Mouse (Mus musculus) limb, embryonic 13.5 days (tissue): ENCODE data around the gene Rrnad1. TPM values are rescaled to one million over a fixed set of nuclear protein-coding genes. Genes with fewer than 3 reads are reported as not detected.
"Not testable (repeated sequence)": the region's sequence is repeated elsewhere in the genome, so short reads cannot be mapped to it uniquely, and the experiment has no call there.

Source experiments
- ATAC-seq: fragments of 200-750 bp; cut with Nextera tagmentation; 2 replicates; pipeline ENCODE4 v1.8.0; 2017; ENCODE audit warnings: low read depth, moderate number of reproducible peaks, moderate TSS enrichment; ENCODE audit not compliant: low FRiP score
- H3K27ac ChIP-seq: fragments of 300-500 bp; sonication (generic); 2 replicates; pipeline ENCODE4 v1.5.1; 2015; ENCODE audit warnings: inconsistent platforms, mild to moderate bottlenecking, moderate library complexity
- H3K27me3 ChIP-seq: fragments of 300-500 bp; sonication (generic); 2 replicates; pipeline ENCODE4 v1.6.1; 2015; ENCODE audit warnings: mild to moderate bottlenecking, inconsistent platforms
- H3K36me3 ChIP-seq: fragments of 300-500 bp; sonication (generic); 2 replicates; pipeline ENCODE4 v1.6.1; 2015; ENCODE audit warnings: inconsistent platforms, mild to moderate bottlenecking, moderate library complexity
- H3K4me1 ChIP-seq: fragments of 300-500 bp; sonication (generic); 2 replicates; pipeline ENCODE4 v1.6.1; 2015; ENCODE audit warnings: inconsistent platforms
- H3K4me2 ChIP-seq: fragments of 300-500 bp; sonication (generic); replicated peaks from 2 replicates; pipeline ENCODE4 v1.6.1; 2015; ENCODE audit warnings: inconsistent platforms, mild to moderate bottlenecking, moderate library complexity
- H3K4me3 ChIP-seq: fragments of 300-500 bp; sonication (generic); 2 replicates; pipeline ENCODE4 v1.5.1; 2015; ENCODE audit warnings: moderate library complexity, mild to moderate bottlenecking, inconsistent platforms
- H3K9ac ChIP-seq: fragments of 300-500 bp; sonication (generic); 2 replicates; pipeline ENCODE4 v1.6.1; 2015; ENCODE audit warnings: mild to moderate bottlenecking, inconsistent platforms
- H3K9me3 ChIP-seq: fragments of 300-500 bp; sonication (generic); 2 replicates; pipeline ENCODE4 v1.6.1; 2016; ENCODE audit warnings: inconsistent platforms
- WGBS: fragments of 180-500 bp; shearing (Covaris S2); methylation state at CpG from one replicate; pipeline ENCODE4 v1.1.7; 2015; 5-methylcytosine and 5-hydroxymethylcytosine counted together
- polyA plus RNA-seq: library from polyadenylated mRNA; unstranded; fragments of >200 nt; fragmentation: Nextera tagmentation; extraction: Ambion mirVana; gene quantifications from 2 replicates; pipeline ENCODE4 v1.2.1, GENCODE M21; 2015

The Rrnad1 gene
- polyA plus RNA-seq, 1 experiment from 2014 or later, result 23.6 TPM

- H3K4me1 ChIP-seq, result peaks cover 17% of the 10 kb centered on the region
- not testable (repeated sequence) for H3K4me2 ChIP-seq, H3K9me3 ChIP-seq, ATAC-seq, H3K27ac ChIP-seq, H3K36me3 ChIP-seq, H3K27me3 ChIP-seq, H3K9ac ChIP-seq, H3K4me3 ChIP-seq
- 80% methylated on average over 4 of the region's 4 CpGs for WGBS
These were observed 43.1 kb downstream of the Rrnad1 start for GRCm38 (mm10) chr3:87887400-87887799.

- H3K9ac ChIP-seq, result no peak overlapping the region
- H3K4me2 ChIP-seq, result peak overlapping the region; percentile 96
- H3K4me1 ChIP-seq, result peaks cover 18% of the 10 kb centered on the region
- peak overlapping the region; percentile 100 for H3K4me3 ChIP-seq
- H3K27me3 ChIP-seq, result no peaks in the 10 kb centered on the region
- H3K27ac ChIP-seq, result no peak overlapping the region
- peaks cover 5% of the 10 kb centered on the region; the same call in 1 of the 2 replicates for H3K36me3 ChIP-seq
- 83% methylated on average over 6 of the region's 6 CpGs for WGBS
- H3K9me3 ChIP-seq, result no peaks in the 10 kb centered on the region
- no peak for ATAC-seq
These were observed 44.1 kb downstream of the Rrnad1 start for GRCm38 (mm10) chr3:87886416-87886815.

GRCm38 (mm10) chr3:87886004-87886365 is 44.5 kb downstream of the Rrnad1 start:
- Histone ChIP-seq H3K9me3 (no peaks in the 10 kb centered on the region), H3K4me2 (peak overlapping the region; percentile 96), H3K9ac (no peak overlapping the region; the same call in 1 of the 2 replicates), H3K36me3 (peaks cover 8% of the 10 kb centered on the region), H3K27ac (no peak overlapping the region), H3K4me3 (peak overlapping the region; percentile 100), H3K4me1 (peaks cover 18% of the 10 kb centered on the region), H3K27me3 (no peaks in the 10 kb centered on the region)
- WGBS, result 12% methylated on average over 10 of the region's 10 CpGs
- no peak for ATAC-seq

GRCm38 (mm10) chr3:87885281-87886003 is 45.1 kb downstream of the Rrnad1 start, which contains the start of gene Prcc:
Prcc (minus strand) TSS chr3:87885608.
- H3K27ac ChIP-seq, result peak within 1 kb of the TSS; percentile 90
- peak; percentile 99 for ATAC-seq
- 0% methylated on average over 33 of the region's 33 CpGs for WGBS

GRCm38 (mm10) chr3:87884708-87885251 is 45.7 kb downstream of the Rrnad1 start:
- H3K27ac ChIP-seq, result peak overlapping the region; percentile 90
- peak overlapping the region; percentile 96 for H3K4me2 ChIP-seq
- peak overlapping the region; percentile 100 for H3K4me3 ChIP-seq
- H3K27me3 ChIP-seq, result no peaks in the 10 kb centered on the region
- H3K9me3 ChIP-seq, result no peaks in the 10 kb centered on the region
- peaks cover 18% of the 10 kb centered on the region for H3K4me1 ChIP-seq
- H3K36me3 ChIP-seq, result peaks cover 19% of the 10 kb centered on the region
- WGBS, result under 1% methylated on average over 26 of the region's 28 CpGs
- no peak for ATAC-seq
- H3K9ac ChIP-seq, result peak overlapping the region; percentile 97

More at GRCm38 (mm10) chr3:87885281-87886003, 45.1 kb downstream of the Rrnad1 start, which contains the start of gene Prcc:
- no peaks in the 10 kb centered on the region for H3K9me3 ChIP-seq
- H3K27me3 ChIP-seq, result no peaks in the 10 kb centered on the region
- H3K36me3 ChIP-seq, result peaks cover 13% of the 10 kb centered on the region
- peaks cover 18% of the 10 kb centered on the region for H3K4me1 ChIP-seq
- H3K4me2 ChIP-seq, result peak within 1 kb of the TSS; percentile 96
- peak within 1 kb of the TSS; percentile 100 for H3K4me3 ChIP-seq
- peak within 1 kb of the TSS; percentile 97 for H3K9ac ChIP-seq

- Histone ChIP-seq H3K4me3 (peak overlapping the region; percentile 100), H3K27ac (peak overlapping the region; percentile 90), H3K4me1 (peaks cover 18% of the 10 kb centered on the region), H3K4me2 (peak overlapping the region; percentile 96), H3K9me3 (no peaks in the 10 kb centered on the region), H3K27me3 (no peaks in the 10 kb centered on the region), H3K9ac (peak overlapping the region; percentile 97), H3K36me3 (peaks cover 21% of the 10 kb centered on the region)
- ATAC-seq, result no peak
- 0% methylated on average over 3 of the region's 3 CpGs for WGBS
These were observed 46.2 kb downstream of the Rrnad1 start for GRCm38 (mm10) chr3:87884291-87884690.

- Histone ChIP-seq H3K4me1 (peaks cover 6% of the 10 kb centered on the region; the same call in 1 of the 2 replicates), H3K4me2 (no peak overlapping the region), H3K4me3 (no peak overlapping the region), H3K36me3 (peaks cover 53% of the 10 kb centered on the region), H3K27ac (no peak overlapping the region), H3K9ac (no peak overlapping the region), H3K27me3 (no peaks in the 10 kb centered on the region), H3K9me3 (no peaks in the 10 kb centered on the region)
- ATAC-seq, result no peak
- 99% methylated on average over 4 of the region's 4 CpGs for WGBS
These were observed 52.8 kb downstream of the Rrnad1 start for GRCm38 (mm10) chr3:87877730-87878129.

Other genes with a start within 250 kb of the Rrnad1 start
- gene Lrrc71, start 182.1 kb downstream of the Rrnad1 start, polyA plus RNA-seq, result 0.36 and 0.61 TPM in 2 replicates
- 2.6 and 2.7 TPM in 2 replicates for gene Ntrk1, start 135.6 kb downstream of the Rrnad1 start, polyA plus RNA-seq
- gene Insrr, start 133.8 kb downstream of the Rrnad1 start, polyA plus RNA-seq, result 0.27 and 0.51 TPM in 2 replicates
- gene Pear1, start 106.4 kb downstream of the Rrnad1 start, polyA plus RNA-seq, result 18.2 and 20.4 TPM in 2 replicates
- not detected in 2 replicates for gene Sh2d2a, start 84.0 kb downstream of the Rrnad1 start, polyA plus RNA-seq
- gene Prcc, start 45.1 kb downstream of the Rrnad1 start, polyA plus RNA-seq, result 17.1 and 18.7 TPM in 2 replicates
- 205 and 221 TPM in 2 replicates for gene Hdgf, start 24.4 kb downstream of the Rrnad1 start, polyA plus RNA-seq
- gene Mrpl24, start 11.2 kb downstream of the Rrnad1 start, polyA plus RNA-seq, result 66.5 and 73.9 TPM in 2 replicates
- gene Isg20l2, start 403 bp downstream of the Rrnad1 start, polyA plus RNA-seq, result 65.5 and 66.7 TPM in 2 replicates
- gene Crabp2, start 17.9 kb upstream of the Rrnad1 start, polyA plus RNA-seq, result 518 and 520 TPM in 2 replicates
- 30.5 and 32.8 TPM in 2 replicates for gene Nes, start 40.4 kb upstream of the Rrnad1 start, polyA plus RNA-seq
- 0.57 and 0.59 TPM in 2 replicates for gene Bcan, start 69.5 kb upstream of the Rrnad1 start, polyA plus RNA-seq
- gene Hapln2, start 96.9 kb upstream of the Rrnad1 start, polyA plus RNA-seq, result 0.23 TPM in 1 of 2 replicates, not detected in the other
- gene Gpatch4, start 112.4 kb upstream of the Rrnad1 start, polyA plus RNA-seq, result 33.0 and 33.9 TPM in 2 replicates
- gene Naxe, start 127.8 kb upstream of the Rrnad1 start, polyA plus RNA-seq, result 209 and 222 TPM in 2 replicates
- not detected in 2 replicates for gene Ttc24, start 147.6 kb upstream of the Rrnad1 start, polyA plus RNA-seq
- 19.5 and 20.6 TPM in 2 replicates for gene Iqgap3, start 151.3 kb upstream of the Rrnad1 start, polyA plus RNA-seq
- gene Mef2d, start 211.7 kb upstream of the Rrnad1 start, polyA plus RNA-seq, result 16.4 and 19.7 TPM in 2 replicates